Mouse (Mus musculus): ENCODE measurements at regions not wholly inside any gene's neighbourhood (a gene's known extent, or its start where the extent isn't known, plus 50 kb on each side); places are given as distances from the start of the nearest gene placed in this dataset.

- DNase-seq (no peak), ATAC-seq (ENCODE audit: insufficient read depth) (no peak)
- H3K9me3 ChIP-seq (ENCODE audit: low read depth, low read length): no peaks in the 10 kb centered on the region
- H3K4me2 ChIP-seq: no peak overlapping the region
- H3K9ac ChIP-seq: no peak overlapping the region
- H3K4me3 ChIP-seq (ENCODE audit: low read depth, low read length): no peak overlapping the region
- WGBS: 52% methylated on average over 2 of the region's 2 CpGs
- no peak for TF ChIP-seq CTCF (IDR thresholded peaks at IDR 0.05; ENCODE audit: low read depth)
- no peaks in the 10 kb centered on the region for H3K27me3 ChIP-seq (ENCODE audit: insufficient read depth, low read length)
- H3K4me1 ChIP-seq (ENCODE audit: insufficient read depth): no peaks in the 10 kb centered on the region
- no peaks in the 10 kb centered on the region for H3K36me3 ChIP-seq (ENCODE audit: insufficient read depth)
- H3K27ac ChIP-seq (ENCODE audit: low read depth): no peak overlapping the region
These were observed 418.4 kb upstream of the Gm10306 start for GRCm38 (mm10) chr4:94137921-94138320.

DNA sequence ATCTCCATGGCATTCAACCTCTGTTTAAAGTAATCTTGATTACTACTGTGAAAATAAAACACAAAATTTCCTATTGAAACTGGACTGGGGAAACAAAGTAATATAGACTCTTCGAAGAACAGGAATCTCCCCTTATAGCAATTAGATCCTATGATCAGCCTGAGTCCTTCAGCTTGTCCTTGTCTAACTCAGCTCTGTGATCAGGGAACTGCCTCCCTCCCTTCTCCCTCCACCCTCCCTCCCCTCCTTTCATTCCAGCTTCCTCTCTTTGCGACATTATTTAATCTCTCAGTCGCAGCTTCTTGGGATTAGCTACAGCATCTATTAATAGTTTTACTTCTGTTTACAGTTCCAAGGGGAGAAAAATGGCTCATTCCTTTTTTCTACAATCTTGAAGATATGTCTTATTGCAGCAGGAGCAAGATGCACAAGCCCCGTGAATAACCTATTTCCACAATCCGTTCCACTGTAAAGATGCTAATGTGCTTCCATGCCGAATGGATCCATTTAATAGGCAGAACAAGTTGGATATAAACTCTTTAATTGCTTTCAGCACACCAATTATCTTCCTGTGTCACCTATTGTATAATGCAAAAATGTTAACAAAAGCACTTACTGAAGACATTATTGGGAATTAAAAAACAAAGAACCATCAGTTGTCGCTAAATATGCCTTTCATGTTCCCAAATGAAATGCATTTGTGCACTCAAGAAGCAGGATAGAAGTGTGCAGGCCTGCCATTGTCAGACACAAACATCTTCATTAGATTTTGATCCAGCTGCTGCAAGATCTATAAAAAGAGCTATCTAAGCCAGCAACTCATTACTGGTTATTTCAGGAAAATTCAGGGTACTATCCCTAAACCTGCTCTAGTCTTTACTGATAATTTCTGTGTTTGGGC lies 411.2 kb upstream of the Gm10306 start:
- Histone ChIP-seq H3K4me2 (no peak overlapping the region), H3K27me3 (ENCODE audit: insufficient read depth, low read length) (no peaks in the 10 kb centered on the region), H3K9ac (no peak overlapping the region), H3K9me3 (ENCODE audit: low read depth, low read length) (no peaks in the 10 kb centered on the region), H3K27ac (ENCODE audit: low read depth) (no peak overlapping the region), H3K36me3 (ENCODE audit: insufficient read depth) (no peaks in the 10 kb centered on the region), H3K4me3 (ENCODE audit: low read depth, low read length) (no peak overlapping the region), H3K4me1 (ENCODE audit: insufficient read depth) (no peaks in the 10 kb centered on the region)
- 62% methylated on average over 7 of the region's 7 CpGs for WGBS
- TF ChIP-seq CTCF (IDR thresholded peaks at IDR 0.05; ENCODE audit: low read depth): no peak
- ATAC-seq (ENCODE audit: insufficient read depth): no peak
- DNase-seq: no peak

- Histone ChIP-seq H3K4me2 (no peak overlapping the region), H3K36me3 (ENCODE audit: insufficient read depth) (no peaks in the 10 kb centered on the region), H3K4me1 (ENCODE audit: insufficient read depth) (no peaks in the 10 kb centered on the region), H3K4me3 (ENCODE audit: low read depth, low read length) (no peak overlapping the region), H3K9ac (no peak overlapping the region), H3K27ac (ENCODE audit: low read depth) (no peak overlapping the region), H3K9me3 (ENCODE audit: low read depth, low read length) (no peaks in the 10 kb centered on the region), H3K27me3 (ENCODE audit: insufficient read depth, low read length) (no peaks in the 10 kb centered on the region)
- no peak for TF ChIP-seq CTCF (IDR thresholded peaks at IDR 0.05; ENCODE audit: low read depth)
- DNase-seq (peak; percentile 67), ATAC-seq (ENCODE audit: insufficient read depth) (no peak)
These were observed 408.3 kb upstream of the Gm10306 start for GRCm38 (mm10) chr4:94147964-94148533.

DNA sequence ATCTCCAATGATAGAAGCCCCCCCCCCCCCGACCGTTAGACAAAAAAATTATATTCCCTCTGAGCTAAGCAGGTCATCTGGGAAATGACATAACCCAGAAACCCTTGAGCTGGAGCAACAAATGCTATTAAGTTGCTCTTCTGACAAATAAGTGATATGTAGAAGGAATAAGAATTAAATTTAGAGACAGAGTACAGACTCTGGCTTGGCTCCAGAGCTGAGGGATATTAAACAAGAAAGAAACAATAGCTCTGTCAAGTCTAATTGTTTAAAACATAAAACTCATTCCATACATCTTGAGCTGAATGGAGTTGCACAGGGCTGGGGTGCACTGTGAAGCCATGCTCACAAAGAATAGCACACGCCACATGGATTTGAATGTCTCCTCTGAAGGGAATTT lies 407.3 kb upstream of the Gm10306 start:
- ATAC-seq (ENCODE audit: insufficient read depth) (no peak), DNase-seq (no peak)
- Histone ChIP-seq H3K27me3 (ENCODE audit: insufficient read depth, low read length) (no peaks in the 10 kb centered on the region), H3K36me3 (ENCODE audit: insufficient read depth) (no peaks in the 10 kb centered on the region), H3K4me3 (ENCODE audit: low read depth, low read length) (no peak overlapping the region), H3K4me2 (no peak overlapping the region), H3K9ac (no peak overlapping the region), H3K27ac (ENCODE audit: low read depth) (no peak overlapping the region), H3K9me3 (ENCODE audit: low read depth, low read length) (no peaks in the 10 kb centered on the region), H3K4me1 (ENCODE audit: insufficient read depth) (no peaks in the 10 kb centered on the region)
- TF ChIP-seq CTCF (IDR thresholded peaks at IDR 0.05; ENCODE audit: low read depth): no peak
- 76% methylated on average over 3 of the region's 3 CpGs for WGBS

DNA sequence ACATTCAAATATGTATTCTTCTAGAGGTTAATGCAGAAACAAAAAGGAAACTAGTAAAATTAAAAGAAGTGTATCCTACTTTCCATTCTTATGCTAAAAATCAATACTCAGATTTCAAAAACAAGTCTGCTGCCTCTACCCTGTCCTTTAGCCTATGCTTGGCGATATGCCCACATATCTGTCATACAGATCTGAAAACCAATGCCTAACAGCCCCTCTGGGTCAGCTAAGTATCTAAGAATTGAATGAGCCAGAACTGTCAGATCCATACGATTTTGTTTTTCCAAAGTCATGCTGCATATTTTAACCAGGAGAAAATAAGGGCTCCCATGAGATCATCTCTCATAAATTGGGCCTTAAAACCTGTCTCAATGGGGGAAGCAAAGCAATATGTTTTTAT lies 395.7 kb upstream of the Gm10306 start:
- DNase-seq: peak; percentile 38
- H3K27ac ChIP-seq (ENCODE audit: low read depth): no peak overlapping the region
- no peak for ATAC-seq (ENCODE audit: insufficient read depth)
- WGBS: 52% methylated on average over 2 of the region's 2 CpGs
- no peak overlapping the region for H3K4me3 ChIP-seq (ENCODE audit: low read depth, low read length)
- TF ChIP-seq CTCF (IDR thresholded peaks at IDR 0.05; ENCODE audit: low read depth): no peak
- no peak overlapping the region for H3K9ac ChIP-seq
- H3K36me3 ChIP-seq (ENCODE audit: insufficient read depth): no peaks in the 10 kb centered on the region
- H3K4me1 ChIP-seq (ENCODE audit: insufficient read depth): no peaks in the 10 kb centered on the region
- H3K27me3 ChIP-seq (ENCODE audit: insufficient read depth, low read length): no peaks in the 10 kb centered on the region
- H3K4me2 ChIP-seq: no peak overlapping the region
- H3K9me3 ChIP-seq (ENCODE audit: low read depth, low read length): no peaks in the 10 kb centered on the region

- ATAC-seq (ENCODE audit: insufficient read depth): no peak
These were observed 383.2 kb upstream of the Gm10306 start for GRCm38 (mm10) chr4:94173096-94173495.

GRCm38 (mm10) chr4:94186997-94187396 lies 369.3 kb upstream of the Gm10306 start:
- no peaks in the 10 kb centered on the region for H3K36me3 ChIP-seq (ENCODE audit: insufficient read depth)
- no peak for TF ChIP-seq CTCF (IDR thresholded peaks at IDR 0.05; ENCODE audit: low read depth)
- no peak overlapping the region for H3K27ac ChIP-seq (ENCODE audit: low read depth)
- 53% methylated on average over 4 of the region's 4 CpGs for WGBS
- ATAC-seq (ENCODE audit: insufficient read depth): peak; percentile 62; the same call in 1 of the 2 replicates
- no peak overlapping the region for H3K4me2 ChIP-seq
- H3K4me1 ChIP-seq (ENCODE audit: insufficient read depth): no peaks in the 10 kb centered on the region
- H3K9ac ChIP-seq: no peak overlapping the region
- no peaks in the 10 kb centered on the region for H3K27me3 ChIP-seq (ENCODE audit: insufficient read depth, low read length)
- no peak overlapping the region for H3K4me3 ChIP-seq (ENCODE audit: low read depth, low read length)
- DNase-seq: peak; percentile 68
- H3K9me3 ChIP-seq (ENCODE audit: low read depth, low read length): no peaks in the 10 kb centered on the region

More at GRCm38 (mm10) chr4:94173096-94173495, 383.2 kb upstream of the Gm10306 start:
- Histone ChIP-seq H3K4me1 (ENCODE audit: insufficient read depth) (no peaks in the 10 kb centered on the region), H3K4me3 (ENCODE audit: low read depth, low read length) (no peak overlapping the region), H3K9me3 (ENCODE audit: low read depth, low read length) (no peaks in the 10 kb centered on the region), H3K4me2 (no peak overlapping the region), H3K9ac (no peak overlapping the region), H3K27me3 (ENCODE audit: insufficient read depth, low read length) (no peaks in the 10 kb centered on the region), H3K36me3 (ENCODE audit: insufficient read depth) (no peaks in the 10 kb centered on the region), H3K27ac (ENCODE audit: low read depth) (no peak overlapping the region)
- no peak for TF ChIP-seq CTCF (IDR thresholded peaks at IDR 0.05; ENCODE audit: low read depth)
- WGBS: 78% methylated on average over 2 of the region's 2 CpGs
- no peak for DNase-seq
